Mouse (Mus musculus) layer of hippocampus, adult 8-10 months (tissue): ENCODE measurements around the gene Osm. TPM values are rescaled to one million over a fixed set of nuclear protein-coding genes. Genes with fewer than 3 reads are reported as not detected.

Experiments used
- DNase-seq, 2 experiments: peaks; one replicate each; pipeline ENCODE4 v3.0.0; 2022; ENCODE audit warnings: low spot score in 2 of 2
- total RNA-seq, 4 experiments: library from RNA; stranded (reverse); gene quantifications; 2 replicates each; pipeline ENCODE4 v1.2.4; 2022

Osm gene
- total RNA-seq, result under 1 TPM in 2 of 4 experiments, not detected in 2; 0.65 to 0.93 TPM

DNA sequence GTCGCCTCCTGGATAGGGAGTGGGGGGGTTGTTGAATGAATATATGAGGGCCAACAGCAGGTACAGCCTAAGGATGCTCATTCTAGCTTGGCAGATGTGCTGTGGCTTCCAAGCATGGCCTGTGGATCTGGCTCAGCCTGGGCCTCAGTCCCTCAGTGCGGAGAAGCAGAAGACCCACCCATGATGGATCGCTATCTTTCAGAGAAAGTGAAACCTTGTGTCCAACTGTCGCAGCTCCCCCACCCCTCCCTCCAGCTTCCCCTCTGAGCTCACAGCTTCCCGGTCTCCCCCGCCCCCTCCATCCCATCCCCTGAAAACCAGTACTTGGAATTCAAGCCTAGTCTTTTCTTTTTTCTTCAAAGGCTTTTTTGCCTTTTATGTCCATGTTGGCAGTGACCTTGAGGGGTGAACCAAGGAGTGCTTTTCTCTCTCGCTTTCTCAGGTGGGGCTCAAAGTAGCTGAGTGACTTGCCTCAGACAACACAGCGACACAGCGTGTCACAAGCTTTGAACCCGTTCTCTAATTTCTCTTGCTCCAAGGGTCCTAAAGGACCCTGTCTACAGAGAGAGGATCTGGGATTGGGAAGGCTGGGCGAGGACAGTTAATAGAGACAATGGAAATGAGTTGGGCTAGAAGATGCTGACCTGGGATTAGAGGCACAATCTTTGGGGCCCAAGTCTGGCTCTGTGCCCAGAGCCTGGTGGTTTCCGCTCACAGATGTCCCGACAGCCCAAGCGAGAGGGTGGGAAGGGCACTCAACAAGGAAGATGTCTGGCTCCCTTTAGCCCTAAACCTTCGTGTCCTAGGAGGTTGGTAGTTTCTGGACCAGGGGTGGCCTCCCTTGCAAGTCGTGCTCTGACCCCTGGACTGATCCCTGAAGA, at the start of gene Osm:
Osm (plus strand) TSS at position 756 of the 881 bp plus-strand sequence.
- no peak for DNase-seq

DNA sequence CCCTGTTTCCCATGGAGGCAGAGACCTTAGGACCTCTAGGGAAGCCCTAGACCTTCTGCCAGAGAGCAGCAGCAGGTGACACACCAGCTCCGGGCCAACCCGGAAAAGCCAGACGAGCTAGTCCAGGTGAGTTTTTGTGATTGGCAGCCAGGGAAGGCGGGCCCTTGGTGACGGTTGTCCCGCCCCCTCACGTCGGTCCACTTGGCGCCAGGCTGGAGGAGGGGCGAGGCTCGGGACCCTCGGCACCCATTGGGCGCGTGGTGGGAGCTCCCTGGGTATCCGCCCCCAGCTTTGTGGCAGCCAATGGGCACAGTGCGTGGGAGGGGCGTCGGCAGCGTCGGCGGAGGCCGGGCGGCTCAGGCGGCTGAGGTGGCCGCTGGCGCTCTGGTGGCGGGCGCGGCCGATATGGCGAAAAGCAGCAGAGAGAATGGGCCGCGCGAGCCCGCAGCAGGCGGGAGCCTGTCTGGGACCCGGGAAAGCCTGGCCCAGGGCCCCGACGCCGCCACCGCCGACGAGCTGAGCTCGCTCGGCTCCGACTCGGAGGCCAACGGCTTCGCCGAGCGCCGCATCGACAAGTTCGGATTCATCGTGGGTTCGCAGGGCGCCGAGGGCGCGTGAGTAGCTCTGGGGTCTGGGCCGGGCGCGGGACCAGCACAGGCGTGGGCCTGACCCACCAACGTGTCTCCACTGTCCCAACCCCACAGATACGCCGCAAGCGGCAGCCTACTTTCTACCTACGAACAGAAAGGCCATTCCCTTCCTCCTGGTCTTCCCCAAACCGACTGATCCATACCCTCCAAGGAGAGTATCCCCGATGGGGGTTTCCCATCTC, 49.5 kb upstream of the Osm start, which contains the start of gene Tbc1d10a:
Tbc1d10a (plus strand) TSS at position 304 of the 832 bp plus-strand sequence.
- peak; percentile 97 for DNase-seq

DNA sequence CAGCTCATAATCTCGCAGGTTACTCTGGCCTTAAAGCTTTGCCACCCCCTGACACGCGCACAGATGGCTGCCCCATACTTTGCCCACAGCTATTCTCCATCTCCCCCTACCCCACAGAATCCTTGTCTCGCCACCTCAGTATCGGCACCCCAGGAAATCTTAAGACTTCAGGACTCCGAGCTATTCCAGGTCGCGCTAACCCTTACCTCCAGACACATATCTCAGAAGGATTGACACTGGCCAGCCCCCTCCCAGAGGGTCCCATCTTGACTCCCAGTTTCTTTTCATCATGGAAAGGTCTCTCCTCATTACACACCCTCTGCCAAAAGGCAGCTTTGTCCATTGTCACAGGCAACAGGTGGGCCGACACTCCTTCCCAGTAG, 48.9 kb upstream of the Osm start:
- no peak for DNase-seq

DNA sequence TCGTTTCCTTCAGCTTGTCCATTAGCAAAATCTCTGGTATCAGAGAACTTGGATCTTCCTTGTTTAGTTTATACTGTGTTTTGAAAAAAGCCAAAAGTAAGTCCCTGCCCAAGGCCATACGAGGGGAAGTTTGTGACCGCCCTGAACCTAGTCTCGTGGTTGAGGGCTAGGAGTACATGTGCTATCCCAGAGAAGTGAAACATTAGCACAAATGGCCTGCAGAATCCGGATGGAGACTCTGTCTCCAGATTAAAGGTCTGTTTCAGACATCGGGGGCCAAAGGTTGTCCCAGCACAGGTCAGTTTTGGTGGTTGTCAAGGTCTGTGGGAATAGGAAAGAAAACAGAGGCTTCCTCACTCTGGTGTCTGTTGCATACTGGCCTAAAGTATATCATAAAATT, 47.0 kb upstream of the Osm start:
- DNase-seq, result no peak

DNA sequence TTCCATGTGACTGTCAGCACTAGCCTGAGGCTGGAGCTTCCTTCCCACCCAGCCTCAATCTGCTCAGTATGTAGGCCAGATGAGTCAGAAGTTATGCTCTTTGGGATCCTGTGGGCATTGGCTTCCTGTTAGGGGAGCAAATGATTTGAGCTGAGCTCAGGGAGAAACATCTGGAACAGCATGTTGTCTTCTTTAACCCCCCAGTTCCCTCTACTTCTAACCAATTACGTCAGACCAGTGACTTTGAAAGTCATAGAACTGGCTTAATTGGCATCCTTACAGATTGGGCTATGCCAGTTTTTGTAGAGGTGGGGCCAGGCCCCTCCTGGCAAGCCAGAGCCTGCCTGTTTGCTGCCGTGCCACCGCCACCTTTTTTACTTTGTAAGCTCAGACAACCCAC, 45.5 kb upstream of the Osm start:
- DNase-seq, result no peak

DNA sequence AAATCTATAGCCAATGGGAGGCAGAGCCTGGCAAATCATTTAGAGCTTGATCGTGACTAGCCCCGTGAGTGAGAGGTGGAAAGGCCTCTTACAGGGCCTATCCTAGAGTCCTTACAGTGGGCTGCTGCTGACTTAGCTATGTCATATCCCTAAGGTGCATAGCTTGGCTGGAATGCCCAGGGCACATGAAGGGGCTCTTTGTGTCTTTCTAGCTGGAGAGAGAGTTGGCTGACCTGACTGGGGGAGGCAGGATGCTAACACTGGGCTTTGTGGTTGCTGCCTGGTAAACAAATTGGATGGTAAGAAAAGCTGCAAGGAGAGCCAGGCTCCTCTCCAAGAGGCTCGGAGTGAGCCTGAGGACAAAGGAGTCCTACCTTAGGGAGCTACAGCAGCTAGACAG, 43.5 kb upstream of the Osm start:
- DNase-seq, result no peak

DNA sequence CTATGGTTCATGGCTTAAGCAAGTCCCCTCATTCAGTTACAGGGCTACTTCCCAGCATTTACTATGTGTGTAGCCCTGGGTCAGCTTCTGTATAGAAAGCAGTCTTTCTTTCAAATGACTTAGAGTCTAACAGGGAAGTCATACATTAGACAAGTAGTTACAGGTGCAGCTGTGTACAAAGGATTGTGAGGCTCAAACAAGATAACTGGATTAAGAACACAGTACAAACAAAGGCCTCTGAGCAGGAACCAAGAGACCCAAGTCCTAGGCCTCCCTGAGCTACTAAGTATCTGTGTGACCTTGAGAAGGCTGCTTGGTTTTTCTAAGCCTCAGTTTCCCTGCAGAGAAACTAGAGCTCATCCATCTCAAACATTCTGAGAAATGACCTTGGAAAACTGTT, 42.8 kb upstream of the Osm start:
- DNase-seq, result no peak

DNA sequence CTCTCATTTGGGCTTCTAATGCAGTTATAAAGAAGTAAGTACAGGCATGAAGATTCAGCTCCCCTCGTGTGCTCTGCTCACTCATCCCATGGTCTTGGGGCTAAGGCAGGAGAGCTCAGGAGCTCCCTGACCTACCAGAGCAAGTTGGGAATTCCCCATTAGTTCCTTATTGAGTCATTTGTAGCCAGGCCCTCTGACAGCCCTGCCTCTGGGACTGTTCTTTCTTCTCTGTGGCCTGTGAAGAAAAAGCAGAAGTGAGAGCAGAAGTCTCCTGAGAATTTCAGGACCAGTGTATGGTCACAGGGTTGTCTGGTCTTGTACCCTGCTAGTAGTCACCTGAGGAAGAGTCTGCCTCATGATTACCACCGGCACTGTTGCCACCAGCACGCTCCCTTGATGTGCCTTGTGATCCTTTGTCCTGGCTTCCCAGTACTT, 40.6 kb upstream of the Osm start:
- no peak for DNase-seq

DNA sequence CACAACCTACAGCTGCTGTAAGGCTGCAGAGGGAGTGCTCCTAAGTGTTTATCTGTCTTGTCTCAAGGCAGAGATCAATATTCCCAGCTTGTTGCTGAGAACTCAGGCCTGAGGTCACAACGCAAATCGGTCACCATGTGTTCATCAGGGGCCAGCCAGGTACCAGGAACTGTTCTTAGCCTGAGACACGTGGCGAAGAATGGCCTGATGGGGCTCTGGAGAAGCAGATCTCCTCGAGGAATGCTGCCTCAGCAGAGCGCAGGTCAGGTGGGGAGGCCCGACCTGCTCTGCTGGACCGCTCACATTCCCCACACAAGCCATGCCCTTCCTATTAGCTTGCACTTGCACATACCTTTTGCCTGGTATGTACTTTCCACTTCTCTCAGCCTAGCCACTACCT, 39.6 kb upstream of the Osm start:
- no peak for DNase-seq

DNA sequence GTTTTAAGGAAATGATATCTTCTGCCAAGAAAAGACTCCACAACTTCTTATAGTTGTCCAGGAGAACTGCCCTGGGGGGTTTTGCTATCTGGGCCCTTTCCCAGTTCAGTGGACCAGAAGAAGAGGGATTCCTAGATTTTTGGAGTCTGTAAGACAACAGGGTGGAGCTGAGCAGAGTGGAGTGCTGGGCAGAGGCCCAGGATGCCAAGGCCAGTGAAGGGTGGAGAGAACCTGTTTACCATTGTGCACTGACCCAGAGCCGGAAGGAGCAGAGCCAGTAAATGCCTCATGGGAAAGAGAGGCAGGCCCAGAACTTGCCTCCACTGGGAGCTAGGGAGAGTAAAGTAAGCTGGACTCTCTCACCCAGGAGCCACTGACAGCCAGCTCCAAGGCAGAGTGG, 38.5 kb upstream of the Osm start:
- DNase-seq, result no peak

DNA sequence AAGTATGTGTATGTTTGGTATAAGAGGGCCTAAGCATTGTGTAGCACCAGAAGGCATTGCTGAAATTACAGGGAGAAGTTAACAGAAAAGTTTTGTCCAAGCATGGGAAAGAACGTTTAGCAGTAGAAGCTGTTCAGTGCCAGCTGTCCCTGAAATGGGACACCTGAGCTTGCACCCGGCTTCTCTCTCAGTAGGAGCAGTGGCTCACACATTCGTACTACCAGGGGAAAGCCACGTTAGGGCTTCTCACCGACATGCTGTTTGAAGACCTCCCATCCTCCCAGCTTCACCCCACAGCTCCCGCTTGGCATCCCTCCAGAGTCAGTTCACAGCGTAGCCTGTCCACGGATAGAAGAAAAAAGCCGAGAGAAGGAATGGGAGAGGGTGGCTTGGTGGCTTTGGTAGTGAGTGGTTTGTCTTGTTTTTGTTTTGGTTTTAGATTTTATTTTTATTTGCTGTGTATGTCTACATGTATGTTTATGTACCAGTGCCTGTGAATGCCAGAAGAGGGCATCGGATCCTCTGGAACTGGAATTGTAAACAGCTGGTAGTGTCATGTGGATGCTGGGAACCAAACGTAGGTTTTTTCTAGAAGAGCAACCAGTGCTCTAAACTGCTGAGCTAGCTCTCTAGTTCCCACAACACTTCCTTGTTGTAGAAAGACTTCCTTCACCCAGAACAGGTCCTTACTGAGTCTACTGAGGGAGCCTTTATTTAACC, 34.1 kb upstream of the Osm start:
- DNase-seq, result no peak

DNA sequence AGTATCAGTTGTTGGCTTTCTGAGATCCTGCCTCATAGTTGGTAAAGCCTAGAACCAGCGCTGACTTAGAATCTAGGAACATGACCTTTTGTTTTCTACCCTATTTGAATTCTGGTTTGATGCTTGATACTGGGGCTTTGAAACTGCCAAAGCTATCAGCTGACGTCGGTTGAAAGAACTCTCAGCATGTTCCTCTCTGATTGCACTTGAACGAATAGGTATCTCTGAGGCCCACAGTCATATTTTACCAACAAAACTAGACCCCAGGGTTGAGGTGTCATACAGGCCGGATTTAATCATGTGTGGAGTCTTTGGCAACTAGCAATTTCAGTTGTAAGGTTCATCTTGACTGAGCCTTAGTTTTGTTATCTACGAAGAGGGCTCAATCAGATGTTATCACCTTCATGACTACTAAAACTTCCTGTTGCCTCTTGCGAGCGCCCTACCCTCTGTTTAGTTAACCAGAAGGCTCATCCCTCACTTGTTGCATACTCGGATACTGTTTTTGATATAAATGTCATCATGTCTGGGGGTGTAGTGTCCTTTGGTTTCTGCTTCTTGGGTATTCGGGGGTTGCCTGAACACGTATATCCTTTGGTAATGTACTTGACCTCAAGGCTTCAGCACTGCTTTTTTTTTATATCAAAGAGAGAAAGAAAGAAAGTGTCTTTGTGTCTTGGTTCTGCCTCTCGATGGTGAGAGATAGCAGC, 33.1 kb upstream of the Osm start:
- no peak for DNase-seq

DNA sequence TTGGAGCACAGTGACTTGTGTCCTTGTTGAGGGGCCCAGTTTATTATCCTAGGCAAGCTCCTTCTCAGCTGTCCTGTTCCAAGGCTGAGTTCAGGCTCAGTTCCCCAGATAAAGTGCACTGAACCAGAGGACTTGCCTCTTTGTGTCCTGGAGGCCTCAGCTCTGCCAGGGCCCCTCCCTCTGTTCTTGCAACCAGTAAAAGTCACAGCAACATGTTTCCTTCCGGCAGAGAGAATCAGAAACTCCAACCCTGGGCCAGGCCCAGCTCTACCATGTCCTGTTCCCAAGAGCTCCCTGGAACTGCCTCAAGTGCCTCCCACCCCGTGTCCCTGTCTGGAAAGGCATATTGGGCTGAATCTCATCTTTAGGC, 32.5 kb upstream of the Osm start:
- no peak for DNase-seq

DNA sequence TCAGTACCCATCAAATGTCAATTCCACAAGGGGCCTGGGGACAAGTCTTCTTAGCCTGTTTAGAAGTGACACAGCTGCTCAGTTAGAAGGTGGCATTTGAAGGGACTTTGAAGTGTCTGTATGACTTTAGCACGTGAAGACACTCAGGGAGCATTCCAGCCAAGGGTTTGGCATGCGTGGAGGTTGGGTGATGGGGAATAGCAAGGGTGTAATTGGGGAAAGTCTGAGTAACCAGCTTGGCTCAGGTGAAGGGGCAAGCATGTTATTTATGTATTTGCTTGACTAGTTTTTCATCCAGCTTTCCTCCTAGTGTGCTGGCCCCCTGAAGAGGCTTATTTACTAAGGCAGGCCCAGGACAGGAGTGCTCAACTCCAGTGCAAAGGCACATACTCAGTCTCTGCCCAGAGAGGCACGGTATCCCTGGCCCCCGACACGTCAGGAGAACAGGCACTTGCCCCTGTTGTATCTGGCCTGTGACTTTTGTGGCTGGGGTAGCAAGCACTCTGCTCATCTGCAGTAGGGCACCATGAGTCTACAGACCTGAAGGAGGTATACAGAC, 31.0 kb upstream of the Osm start:
- no peak for DNase-seq

DNA sequence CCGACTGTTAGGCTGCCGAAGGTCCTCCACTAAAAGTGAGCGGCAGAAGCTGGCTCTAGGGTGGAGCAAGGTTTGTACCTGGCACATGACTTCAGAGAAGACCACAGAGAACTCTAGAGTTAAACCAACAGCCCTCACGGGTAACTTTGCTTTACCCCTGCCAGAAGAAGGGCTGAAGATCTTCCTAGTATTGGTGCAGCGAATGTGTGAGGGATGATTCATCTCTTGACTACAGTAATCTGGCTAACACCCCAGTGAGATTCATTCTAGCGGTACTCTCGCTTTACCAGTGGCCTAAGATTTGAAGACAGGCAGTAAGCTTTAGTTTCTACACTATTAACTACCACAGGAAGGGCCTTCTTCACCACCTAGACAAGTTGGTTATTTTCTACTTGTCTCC, 30.3 kb upstream of the Osm start:
- DNase-seq, result no peak

DNA sequence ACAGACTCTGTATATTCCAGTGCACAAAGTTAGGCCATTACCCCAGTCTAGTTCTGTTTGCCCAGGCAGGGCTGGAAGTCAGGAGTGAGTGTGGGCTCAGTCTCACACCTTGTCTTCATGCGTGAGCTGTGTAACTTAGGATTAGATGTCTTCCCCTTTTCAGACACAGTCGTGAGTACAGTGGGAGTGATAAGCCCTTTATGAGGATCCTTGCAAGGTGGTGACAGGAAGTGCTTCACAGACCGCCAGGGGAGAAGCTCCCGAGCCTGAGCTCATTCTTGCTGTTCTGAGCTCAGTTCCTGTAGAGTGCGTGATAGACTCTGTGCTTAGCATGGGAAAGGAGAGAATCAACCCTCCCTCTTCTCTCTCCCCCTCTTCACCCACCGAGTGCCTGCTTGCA, 29.7 kb upstream of the Osm start:
- DNase-seq, result no peak

DNA sequence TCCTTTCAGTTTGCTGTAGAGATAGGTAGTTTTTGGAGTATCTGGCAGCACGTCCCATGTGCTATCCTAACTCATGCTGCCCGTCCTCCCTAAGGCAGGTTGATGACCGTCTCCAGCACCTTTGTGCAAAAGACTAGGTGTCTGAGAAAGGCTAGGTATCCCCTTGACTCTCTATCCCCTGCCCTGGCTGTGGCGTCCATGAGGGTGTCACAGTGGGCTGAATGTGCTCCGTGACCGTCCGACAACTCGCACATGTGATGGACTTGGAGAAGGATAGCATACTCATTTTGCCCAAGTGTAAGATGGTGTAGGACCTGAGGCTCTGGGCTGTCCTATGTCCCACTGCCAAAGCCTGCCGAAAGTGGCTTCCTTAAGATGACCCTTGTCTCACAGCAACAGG, 28.6 kb upstream of the Osm start:
- no peak for DNase-seq

DNA sequence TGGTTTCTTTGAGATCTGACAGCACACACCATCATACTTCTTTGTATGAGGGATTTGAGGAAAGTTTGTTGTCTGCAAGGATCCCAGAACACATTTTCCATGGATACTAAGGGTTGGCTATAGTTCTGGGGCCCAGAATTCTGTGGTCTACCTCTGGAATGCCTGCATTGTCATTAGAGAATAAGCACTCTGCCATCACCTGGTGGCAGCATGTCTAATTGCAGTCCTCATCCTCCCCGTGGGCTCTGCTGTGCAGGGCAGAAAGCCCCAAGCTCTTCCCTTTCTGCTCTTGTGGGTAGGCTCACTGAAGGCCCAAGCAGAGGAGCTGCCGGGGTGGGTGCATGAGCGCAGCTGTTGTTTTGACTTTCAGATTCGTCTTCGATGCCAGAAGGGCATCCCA, 26.7 kb upstream of the Osm start:
- DNase-seq, result no peak

DNA sequence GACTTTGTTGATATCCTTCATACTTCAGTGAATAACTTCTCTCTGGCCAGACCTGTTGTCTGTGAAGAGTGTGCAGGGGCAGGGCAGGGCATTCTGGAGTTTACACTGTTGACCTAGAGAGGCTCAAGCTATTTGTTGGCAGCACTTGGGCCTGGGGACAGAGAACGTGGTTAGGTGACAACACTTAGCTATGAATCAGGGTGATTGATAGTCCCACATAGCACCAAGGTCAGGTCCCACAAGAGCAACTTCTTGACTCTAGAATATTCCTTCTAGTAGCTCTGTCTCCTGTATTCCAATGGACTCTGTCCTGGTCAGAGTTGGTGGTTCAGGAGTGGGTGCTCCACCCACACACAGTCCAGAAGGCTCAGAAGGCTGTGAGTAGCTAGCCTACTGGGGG, 25.4 kb upstream of the Osm start:
- no peak for DNase-seq

DNA sequence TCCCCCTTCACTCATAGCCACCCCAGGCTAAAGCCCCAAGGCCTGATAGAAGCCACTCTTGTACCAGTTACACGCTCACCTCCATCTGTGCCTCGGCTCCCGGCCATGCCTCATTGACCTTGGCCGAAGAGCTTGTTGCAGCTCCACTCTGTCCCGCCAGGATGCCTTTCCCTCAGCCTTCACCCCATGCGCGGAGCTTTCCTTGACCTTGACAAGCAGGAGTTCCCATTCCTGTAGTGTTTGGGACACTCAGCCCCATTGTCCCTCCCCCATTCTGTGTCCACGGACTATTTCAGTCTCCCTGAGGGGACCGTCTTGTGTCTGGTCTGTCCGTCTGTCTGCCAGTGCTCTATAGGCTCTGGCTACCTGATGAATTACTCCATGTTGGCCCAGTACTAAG, 23.1 kb upstream of the Osm start:
- DNase-seq, result no peak

DNA sequence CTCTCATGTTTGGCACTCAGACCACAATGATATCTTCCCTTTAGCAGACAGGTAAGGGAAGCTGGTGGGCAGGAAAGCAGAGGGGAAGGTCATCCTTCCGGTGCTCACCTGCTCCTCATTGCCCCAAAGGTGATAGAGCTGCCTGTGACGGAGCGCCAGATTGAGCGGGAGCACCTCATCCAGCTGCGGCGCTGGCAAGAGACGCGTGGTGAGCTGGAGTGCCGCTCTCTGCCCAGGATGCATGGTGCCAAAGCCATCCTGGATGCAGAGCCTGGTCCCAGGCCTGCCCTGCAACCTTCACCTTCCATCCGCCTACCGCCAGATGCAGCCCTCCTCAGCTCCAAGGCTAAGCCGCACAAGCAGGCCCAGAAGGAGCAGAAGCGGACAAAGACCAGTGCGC, 21.6 kb upstream of the Osm start:
- no peak for DNase-seq
